Mouse (Mus musculus): Measurements from ENCODE around the gene Btbd35f5.
"Not testable (repeated sequence)": the region's sequence is repeated elsewhere in the genome, so short reads cannot be mapped to it uniquely, and the experiment has no call there.

Btbd35f5 gene

GRCm38 (mm10) chrX:32973597-32973996, at the start of gene Btbd35f5:
Gene Btbd35f5, plus strand, starts transcription at chrX:32973897.
- DNase-seq (ENCODE audit: low spot score in 2 of 2): not testable (repeated sequence)

- DNase-seq (ENCODE audit: low spot score in 2 of 2): not testable (repeated sequence)
Observed at GRCm38 (mm10) chrX:32941468-32941867, 32.2 kb upstream of the Btbd35f5 start, which contains the start of gene Gm21789. Gene Gm21789, plus strand, starts transcription at chrX:32941768.

Data from right cerebral cortex, postnatal 36 days (tissue).